Mouse (Mus musculus) T-helper 1 cell (primary cell): Measurements from ENCODE around the gene Ptchd1.

ENCODE experiments used
- in situ Hi-C: fragments of 300-600 bp; cut with MboI, MseI; formaldehyde crosslinking; loops from one replicate; pipeline ENCODE4 v1.15.1; 2025; ENCODE audit warnings: high pct_unique_total_duplicates

Gene Ptchd1

DNA sequence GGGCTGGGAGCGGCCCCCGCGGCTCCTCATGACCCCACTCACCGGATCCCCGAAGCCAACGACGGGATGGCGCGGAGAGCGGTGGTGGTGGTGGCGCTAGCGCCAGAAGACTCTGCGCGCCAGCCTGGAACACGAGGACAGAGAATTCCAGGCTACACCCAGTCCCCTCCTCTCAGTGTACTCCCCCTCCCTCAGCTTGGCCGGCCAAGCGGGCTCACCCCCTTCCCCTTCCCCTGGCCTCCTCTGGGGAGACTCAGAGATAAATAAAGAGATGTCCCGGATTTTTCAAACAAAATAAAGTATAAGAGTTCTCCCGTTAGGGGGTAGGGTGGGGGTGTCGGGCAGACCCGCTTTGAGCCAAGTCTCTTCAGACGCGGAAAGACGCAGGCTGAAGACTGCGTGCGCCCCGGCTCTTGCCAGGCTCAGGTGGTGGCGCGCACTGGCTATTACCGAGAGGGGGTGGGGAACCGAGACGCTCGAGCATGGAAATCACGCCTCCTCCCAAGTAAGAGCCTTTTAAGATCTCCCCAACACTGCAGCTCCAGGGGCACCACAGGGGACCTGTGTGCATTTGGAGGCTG is at the start of gene Ptchd1:
Gene Ptchd1 (minus strand): TSS at position 114 of the 581 bp plus-strand sequence.
- in situ Hi-C loops, result loop anchor here (10.0 kb wide), 1 partner anchor 1451 kb away; no protein-coding TSS in a partner anchor

DNA sequence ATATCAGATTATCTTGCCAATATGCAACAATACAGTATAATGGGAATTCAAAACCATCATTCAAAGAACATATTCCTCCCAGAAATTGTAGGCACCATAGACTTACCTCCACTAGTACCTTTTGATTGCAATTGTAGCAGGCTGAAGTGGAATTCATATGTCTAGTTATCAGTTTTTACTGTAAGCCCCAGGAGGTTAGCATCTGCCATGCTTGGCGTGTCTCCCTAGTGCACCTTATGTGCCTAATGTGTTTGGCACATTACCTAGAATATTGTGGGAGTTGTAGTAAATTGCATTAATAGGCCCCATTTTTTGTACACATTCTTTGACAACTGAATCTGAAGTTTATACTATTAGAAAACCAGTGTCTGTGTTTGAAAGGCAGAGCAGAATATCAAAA is 34.4 kb upstream of the Ptchd1 start:
- in situ Hi-C loops, result no loop called here

DNA sequence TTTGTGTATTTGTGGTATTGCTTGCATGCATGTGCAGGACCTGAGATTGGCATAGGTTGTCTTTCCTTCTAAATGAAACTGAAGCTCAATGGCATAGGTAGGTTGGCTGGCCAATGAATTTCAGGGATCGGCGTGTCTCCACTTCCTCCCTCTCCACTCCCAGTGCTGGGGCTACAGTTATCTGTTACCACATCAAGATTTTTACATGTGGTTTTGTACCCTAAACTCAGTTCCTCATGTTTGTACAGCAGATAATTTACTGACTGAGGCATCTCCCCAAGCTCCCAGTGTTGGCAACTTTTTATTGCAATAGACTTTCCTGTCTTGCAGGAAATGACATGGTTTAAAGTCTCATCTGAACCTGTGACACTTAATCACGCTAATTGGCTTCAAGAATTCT is 22.4 kb upstream of the Ptchd1 start:
- in situ Hi-C loops, result no loop called here

DNA sequence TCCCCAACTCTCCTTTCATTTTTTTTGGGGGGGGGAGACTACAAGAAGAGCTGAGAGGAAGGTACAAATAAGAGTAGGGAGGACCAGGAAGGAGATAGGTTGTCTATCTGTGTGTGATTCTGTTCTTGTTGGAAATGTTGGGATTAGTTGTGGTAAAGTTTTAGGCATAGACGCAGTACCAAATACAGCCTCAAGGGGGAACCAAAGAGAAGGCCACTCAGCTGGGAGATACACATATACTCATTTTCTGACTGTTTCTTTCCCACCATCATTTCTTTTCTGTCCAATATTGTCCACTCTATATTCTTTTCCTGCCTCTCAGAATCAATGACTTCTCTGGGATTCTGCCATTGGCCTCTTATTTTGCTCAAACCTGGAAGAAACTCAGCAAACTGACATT is 20.4 kb upstream of the Ptchd1 start:
- in situ Hi-C loops, result no loop called here

DNA sequence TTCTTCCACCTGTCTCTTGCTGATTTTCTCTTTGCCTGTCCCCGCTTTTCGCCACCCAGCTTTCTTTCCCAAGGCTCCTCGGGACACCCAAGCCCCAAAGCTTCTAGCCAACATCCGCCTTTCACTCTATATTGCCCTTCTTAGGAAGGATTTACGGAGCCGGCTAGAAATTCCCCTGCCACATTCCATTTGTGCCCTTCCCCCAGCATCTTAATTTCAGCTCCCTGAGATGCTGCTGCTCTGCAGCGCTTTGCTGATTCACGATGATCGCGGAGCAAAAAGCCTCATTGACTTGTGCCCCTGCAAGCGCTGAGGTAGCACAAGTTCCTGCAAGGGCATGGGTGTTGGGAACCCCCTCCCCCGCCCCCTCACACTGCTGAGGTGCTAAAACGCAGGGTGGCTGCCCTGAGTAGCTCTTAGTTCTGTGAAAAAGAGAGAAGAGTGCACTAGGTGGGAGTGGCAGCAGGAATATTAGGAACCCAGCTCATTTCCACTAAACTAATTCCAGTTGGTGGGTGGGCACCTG is 2.1 kb upstream of the Ptchd1 start:
- in situ Hi-C loops, result loop anchor here (10.0 kb wide), 1 partner anchor 1449 kb away; no protein-coding TSS in a partner anchor

DNA sequence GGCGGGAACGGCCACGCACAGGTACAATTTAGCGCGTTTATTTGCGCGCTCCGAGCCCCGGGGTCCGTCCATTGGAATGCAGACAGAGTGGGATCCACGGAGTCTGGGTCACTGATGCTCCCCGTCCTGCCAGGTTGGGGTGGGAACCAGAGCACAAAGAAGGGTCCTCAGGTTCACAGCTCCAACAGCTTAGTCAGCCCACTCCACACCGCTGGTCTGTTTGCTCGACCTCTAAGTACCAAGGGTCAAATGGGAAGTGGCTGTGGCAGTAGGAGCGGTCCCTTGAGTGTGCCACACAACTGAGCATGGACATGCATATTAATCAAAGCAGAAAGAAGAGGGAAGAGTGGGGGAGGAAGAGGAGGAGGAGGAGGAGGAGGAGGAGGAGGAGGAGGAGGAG is 1.3 kb upstream of the Ptchd1 start:
- in situ Hi-C loops, result loop anchor here (10.0 kb wide), 1 partner anchor 1450 kb away; no protein-coding TSS in a partner anchor

DNA sequence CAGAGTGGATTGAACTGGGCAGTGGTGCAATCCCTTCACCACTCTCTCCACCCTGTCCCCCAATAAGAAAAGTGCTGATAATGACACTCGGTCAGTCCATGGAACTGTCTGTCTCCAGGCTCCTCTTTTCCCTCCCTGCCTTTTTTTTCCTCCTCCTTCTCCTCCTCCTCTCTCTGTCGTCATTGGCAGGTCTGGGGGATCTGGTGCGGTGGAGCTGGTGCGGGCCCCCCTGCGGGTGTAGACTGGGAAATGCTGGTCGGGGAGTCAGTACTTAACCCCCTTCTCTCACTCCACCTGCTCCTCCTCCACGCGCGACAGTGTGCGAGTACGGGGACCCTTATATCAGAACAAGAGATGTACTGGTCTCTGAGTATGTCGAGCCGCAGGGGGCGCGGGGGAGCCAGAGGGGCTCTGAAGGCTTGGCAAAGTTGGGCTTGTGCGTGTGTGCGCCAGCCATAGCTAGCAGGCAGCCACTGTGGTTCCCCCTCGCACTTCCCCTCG is 777 bp upstream of the Ptchd1 start, which contains the start of gene Gm15155:
Gene Gm15155 (plus strand): TSS at position 401 of the 501 bp plus-strand sequence.
- in situ Hi-C loops, result loop anchor here (10.0 kb wide), 1 partner anchor 1450 kb away; no protein-coding TSS in a partner anchor

DNA sequence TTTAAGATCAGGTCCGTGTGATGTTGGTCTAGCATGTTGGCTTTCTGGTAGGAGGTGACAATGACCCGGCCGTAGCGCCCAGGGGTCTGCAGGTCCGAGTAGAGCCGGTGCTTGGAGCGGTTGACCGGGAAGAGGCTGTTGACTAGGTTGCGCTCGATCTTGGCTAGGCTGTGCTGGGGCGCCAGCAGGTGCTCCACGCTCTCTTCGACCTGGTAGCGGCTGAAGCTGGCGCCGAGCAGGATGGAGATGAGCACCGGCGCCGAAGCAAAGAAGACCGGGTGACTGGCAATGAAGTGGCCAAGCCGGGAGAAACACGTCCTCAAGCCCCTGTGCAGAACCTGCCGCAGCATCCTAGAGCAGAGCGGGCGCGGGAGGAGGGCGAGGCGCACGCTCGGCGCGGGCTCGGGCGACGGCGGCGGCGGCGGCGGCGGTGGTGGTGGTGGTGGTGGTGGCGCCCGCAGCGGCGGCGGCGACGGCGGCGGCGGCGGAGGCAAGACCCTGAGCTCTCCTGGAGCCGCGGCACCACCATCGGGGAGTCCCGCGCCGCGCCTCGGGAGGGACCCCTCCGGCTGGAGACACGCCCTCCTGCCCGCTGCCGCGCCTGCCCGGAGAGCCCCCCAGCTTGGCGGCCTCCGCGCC is 534 bp downstream of the Ptchd1 start:
- in situ Hi-C loops, result loop anchor here (10.0 kb wide), 1 partner anchor 1452 kb away; no protein-coding TSS in a partner anchor

DNA sequence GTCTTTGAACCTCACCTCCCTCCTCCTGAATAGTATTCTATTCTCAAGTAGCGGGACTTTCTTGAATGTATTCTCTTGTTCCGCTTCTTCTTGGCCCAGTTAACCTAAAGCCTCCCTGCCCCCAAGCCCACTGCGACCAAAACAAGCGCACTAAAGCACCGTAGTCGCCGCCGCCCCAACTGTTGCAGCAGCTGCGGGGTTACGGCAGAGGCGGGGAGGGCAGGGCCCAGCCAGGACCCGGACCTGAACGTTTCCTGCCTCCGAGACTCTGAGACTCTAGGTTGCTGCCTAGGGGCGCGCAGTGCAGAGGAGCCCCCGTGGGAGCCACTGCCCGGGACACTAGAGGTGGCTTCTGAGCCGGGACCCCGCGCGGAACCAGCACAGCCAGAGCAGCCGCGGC is 1.1 kb downstream of the Ptchd1 start:
- in situ Hi-C loops, result loop anchor here (10.0 kb wide), 1 partner anchor 1452 kb away; no protein-coding TSS in a partner anchor

DNA sequence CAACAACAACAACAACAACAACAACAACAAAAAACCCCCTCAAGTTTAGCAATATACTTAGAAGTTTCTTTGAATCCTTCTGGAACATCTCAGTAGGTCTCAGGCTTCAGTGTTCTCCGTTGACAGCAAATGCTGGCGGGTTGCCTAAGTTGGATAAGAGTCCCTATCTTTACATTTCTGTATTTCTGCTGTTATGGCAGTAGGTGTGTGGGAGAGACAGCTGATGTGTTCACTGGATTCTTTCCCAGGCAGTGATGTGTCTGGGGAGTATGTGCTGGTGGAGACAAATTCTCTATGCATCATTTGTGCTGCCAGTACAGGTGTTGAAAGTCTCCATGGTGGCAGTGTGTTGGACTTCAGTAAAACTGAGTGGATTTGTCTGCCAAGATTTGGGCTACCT is 22.4 kb downstream of the Ptchd1 start:
- in situ Hi-C loops, result no loop called here

DNA sequence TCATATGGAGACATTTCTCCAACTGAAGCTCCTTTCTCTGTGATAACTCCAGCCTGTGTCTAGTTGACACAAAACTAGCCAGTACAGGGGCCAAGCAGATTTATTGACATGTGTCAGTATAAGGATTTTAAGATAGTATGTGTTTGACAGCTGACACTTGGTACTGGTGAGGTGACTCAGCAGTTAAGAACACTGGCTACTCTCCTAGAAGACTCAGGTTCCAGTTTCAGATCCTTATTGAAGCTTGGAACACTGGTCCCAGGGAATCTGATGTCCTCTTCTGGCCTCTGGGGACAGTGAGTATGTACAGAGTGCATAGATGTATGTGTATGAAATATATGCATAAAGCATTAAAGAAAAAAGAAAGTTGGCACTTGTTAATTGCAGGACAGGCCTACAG is 27.2 kb downstream of the Ptchd1 start:
- in situ Hi-C loops, result loop anchor here (10.0 kb wide), 1 partner anchor 1342 kb away; no protein-coding TSS in a partner anchor

DNA sequence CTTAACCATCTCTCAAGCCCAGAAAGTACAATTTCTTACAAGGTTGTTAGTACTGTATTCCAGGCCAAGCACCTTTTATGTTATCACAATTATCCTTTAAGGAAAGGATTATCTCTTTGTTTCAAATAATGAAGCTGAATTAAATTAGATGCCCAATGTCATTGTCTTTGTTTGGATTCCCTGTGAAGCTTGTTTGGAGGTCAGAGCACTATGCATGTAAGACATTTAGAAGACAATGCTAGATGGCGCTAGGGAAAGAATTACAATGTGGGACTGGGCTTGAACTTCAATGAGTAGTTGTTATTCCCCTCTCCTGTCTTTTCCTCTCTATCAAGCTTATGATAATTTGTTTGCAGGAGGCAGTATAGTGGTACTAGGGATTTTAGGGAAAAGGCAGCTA is 28.9 kb downstream of the Ptchd1 start:
- in situ Hi-C loops, result loop anchor here (10.0 kb wide), 1 partner anchor 1340 kb away; no protein-coding TSS in a partner anchor

DNA sequence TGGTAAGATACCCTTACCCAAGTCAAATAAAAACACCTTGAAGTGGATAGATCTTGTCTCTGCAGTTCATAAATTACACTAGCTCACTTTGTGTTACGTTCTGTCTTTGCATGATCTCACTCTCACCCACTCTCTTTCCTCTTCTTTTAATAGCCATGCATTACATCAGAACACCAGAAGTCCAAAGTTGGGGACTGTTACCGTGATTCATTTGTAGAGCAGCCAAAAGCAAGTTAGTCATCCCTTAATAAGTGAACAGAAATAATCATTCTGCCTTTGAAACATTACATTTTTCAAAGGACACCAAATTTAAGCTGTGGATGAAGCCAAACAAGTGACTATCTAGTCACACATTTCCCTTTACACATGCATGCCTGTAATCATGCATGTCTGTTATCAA is 31.1 kb downstream of the Ptchd1 start:
- in situ Hi-C loops, result loop anchor here (10.0 kb wide), 1 partner anchor 1338 kb away; no protein-coding TSS in a partner anchor

DNA sequence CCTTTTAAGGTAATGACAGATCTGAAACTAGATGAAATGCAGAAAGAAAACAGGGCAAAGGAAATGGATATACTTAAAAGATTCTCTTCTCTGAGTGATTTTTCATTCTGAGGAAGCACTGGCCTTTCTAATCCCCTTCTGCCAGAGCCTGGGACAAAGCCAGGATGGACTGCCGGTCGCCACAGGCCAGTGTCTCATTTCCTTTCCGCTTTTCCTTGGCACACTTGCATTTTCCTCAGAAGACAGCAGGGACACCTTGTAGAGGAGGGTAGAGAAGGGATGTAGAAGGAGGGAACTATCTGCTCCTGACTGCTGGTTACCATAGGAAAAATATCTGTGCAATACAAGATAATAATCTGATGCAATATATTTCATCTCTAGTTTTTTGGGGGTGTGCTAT is 32.1 kb downstream of the Ptchd1 start:
- in situ Hi-C loops, result loop anchor here (10.0 kb wide), 1 partner anchor 1337 kb away; no protein-coding TSS in a partner anchor

DNA sequence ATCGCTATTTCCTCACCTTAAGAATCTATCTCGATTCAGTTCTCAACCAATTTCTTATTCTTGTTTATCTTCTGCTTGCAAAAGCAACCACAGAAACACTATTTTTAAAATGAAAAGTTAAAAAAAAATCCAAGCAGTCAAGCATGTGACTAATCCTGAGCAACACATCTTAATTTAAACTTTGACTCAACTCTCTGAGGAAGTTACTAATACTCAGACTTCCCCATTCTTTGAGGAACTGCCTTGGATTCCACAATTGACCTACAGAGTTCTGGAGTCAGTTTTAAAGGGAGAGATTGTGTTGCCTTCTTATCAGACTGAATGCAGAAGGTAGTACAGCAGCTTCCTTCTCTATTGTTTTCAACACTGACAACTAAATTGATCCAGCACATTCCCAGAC is 39.0 kb downstream of the Ptchd1 start:
- in situ Hi-C loops, result no loop called here

DNA sequence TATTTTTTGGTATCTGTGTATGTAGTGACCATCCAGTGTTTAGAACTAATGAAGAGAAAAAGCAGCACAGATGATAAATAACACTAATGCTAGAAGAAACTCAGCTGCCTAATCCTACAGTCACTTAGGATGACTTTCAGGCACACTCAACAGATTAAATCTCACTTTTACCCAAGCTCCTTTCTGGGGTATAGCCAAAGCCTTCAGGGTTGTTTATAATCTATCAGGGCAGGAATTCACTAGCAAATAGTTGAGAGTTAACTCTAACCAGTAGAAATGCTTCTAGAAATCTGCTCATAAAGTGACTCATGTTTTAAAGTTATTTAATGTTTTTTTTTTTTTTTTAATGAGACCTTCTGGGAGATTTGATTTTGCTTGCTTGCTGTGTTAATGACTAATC is 43.8 kb downstream of the Ptchd1 start:
- in situ Hi-C loops, result no loop called here

DNA sequence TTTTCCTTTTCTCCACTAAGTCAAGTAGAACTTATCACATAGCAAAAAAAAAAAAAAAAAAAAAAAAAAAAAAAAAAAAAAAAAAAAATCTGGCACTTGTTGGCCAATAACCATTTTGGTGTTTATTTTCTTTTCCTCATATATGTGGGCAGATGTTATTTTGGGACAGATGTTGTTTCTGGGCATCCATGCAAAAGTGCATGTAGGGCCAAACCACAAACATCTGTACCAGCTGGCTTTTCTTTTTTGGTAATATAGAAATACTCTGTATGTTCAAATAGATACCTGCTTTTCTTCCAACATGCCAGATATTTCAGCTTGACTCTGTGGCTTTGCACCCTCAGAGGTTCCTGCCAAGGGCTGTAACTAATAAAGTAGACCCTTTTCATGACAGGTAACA is 51.2 kb downstream of the Ptchd1 start:
- in situ Hi-C loops, result no loop called here

DNA sequence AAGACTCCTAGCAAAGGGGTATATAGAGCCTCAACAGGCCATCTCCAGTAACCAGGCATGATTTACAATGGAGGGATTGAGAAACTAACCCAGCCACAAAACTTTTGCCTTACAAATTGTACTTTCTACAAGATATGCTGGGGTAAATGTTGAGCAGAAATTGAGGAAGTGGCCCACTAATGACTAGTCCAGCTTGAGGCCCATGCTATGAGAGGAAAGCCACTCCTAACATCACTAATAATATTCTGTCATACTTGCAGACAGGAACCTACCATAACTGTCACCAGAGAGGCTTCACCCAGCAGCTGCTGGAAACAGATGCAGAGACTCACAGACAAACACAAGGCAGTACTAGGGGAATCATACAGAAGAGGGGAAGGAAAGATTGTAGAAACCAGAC is 79.8 kb downstream of the Ptchd1 start:
- in situ Hi-C loops, result no loop called here
